Mouse (Mus musculus) heart, embryonic 10.5 days (tissue): ENCODE data around the gene Clstn3. TPM values are rescaled to one million over a fixed set of nuclear protein-coding genes. Genes with fewer than 3 reads are reported as not detected.

Experiments
- DNase-seq: peaks from one replicate; pipeline ENCODE4 v3.0.0-alpha.2; 2017; ENCODE audit warnings: low spot score
- H3K27ac ChIP-seq: fragments of 300-500 bp; sonication (generic); 2 replicates; pipeline ENCODE4 v1.5.1; 2016; ENCODE audit warnings: mild to moderate bottlenecking
- H3K27me3 ChIP-seq: fragments of 300-500 bp; sonication (generic); 2 replicates; pipeline ENCODE4 v1.6.1; 2016; ENCODE audit warnings: mild to moderate bottlenecking; ENCODE audit not compliant: poor library complexity, insufficient read depth, severe bottlenecking
- H3K36me3 ChIP-seq: fragments of 300-500 bp; sonication (generic); 2 replicates; pipeline ENCODE4 v1.6.1; 2016; ENCODE audit warnings: mild to moderate bottlenecking, moderate library complexity
- H3K4me1 ChIP-seq: fragments of 300-500 bp; sonication (generic); 2 replicates; pipeline ENCODE4 v1.6.1; 2016; ENCODE audit warnings: mild to moderate bottlenecking
- H3K4me3 ChIP-seq: fragments of 300-500 bp; sonication (generic); 2 replicates; pipeline ENCODE4 v1.5.1; 2016; ENCODE audit warnings: mild to moderate bottlenecking, moderate library complexity
- H3K9me3 ChIP-seq: fragments of 300-500 bp; sonication (generic); 2 replicates; pipeline ENCODE4 v1.6.1; 2016; ENCODE audit warnings: mild to moderate bottlenecking, moderate library complexity
- WGBS: fragments of 180-500 bp; shearing (Covaris S2); methylation state at CpG from one replicate; pipeline ENCODE4 v1.1.7; 2016; 5-methylcytosine and 5-hydroxymethylcytosine counted together
- polyA plus RNA-seq: library from polyadenylated mRNA; unstranded; fragments of >200 nt; fragmentation: Nextera tagmentation; extraction: Ambion mirVana; gene quantifications from 2 replicates; pipeline ENCODE4 v1.2.1, GENCODE M21; 2016

Clstn3 gene
- polyA plus RNA-seq, 1 experiment from 2014 or later = 3.3 TPM

GRCm38 (mm10) chr6:124457827-124458226 lies 6.8 kb downstream of the Clstn3 start:
- DNase-seq = no peak
- Histone ChIP-seq H3K36me3 (no peaks in the 10 kb centered on the region), H3K4me1 (peaks cover 6% of the 10 kb centered on the region; the same call in 1 of the 2 replicates), H3K27me3 (peaks cover 21% of the 10 kb centered on the region), H3K27ac (no peak overlapping the region), H3K4me3 (no peak overlapping the region), H3K9me3 (no peaks in the 10 kb centered on the region)
- WGBS = 89% methylated on average over 5 of the region's 5 CpGs

- WGBS = 86% methylated on average over 5 of the region's 5 CpGs
- no peaks in the 10 kb centered on the region for H3K36me3 ChIP-seq
- no peak overlapping the region for H3K27ac ChIP-seq
- no peaks in the 10 kb centered on the region for H3K9me3 ChIP-seq
- peaks cover 6% of the 10 kb centered on the region; the same call in 1 of the 2 replicates for H3K4me1 ChIP-seq
- peaks cover 16% of the 10 kb centered on the region; the same call in 1 of the 2 replicates for H3K27me3 ChIP-seq
- DNase-seq = no peak
- H3K4me3 ChIP-seq = no peak overlapping the region
Measured at GRCm38 (mm10) chr6:124456243-124456642, 8.4 kb downstream of the Clstn3 start.

- Histone ChIP-seq H3K36me3 (no peaks in the 10 kb centered on the region), H3K27me3 (peaks cover 34% of the 10 kb centered on the region), H3K4me1 (no peaks in the 10 kb centered on the region), H3K27ac (no peak overlapping the region), H3K9me3 (no peaks in the 10 kb centered on the region), H3K4me3 (no peak overlapping the region)
- DNase-seq = no peak
- WGBS = 41% methylated on average over 4 of the region's 4 CpGs
Measured at GRCm38 (mm10) chr6:124453756-124454155, 10.8 kb downstream of the Clstn3 start.

- 50% methylated on average over 3 of the region's 3 CpGs for WGBS
- no peaks in the 10 kb centered on the region for H3K36me3 ChIP-seq
- no peak overlapping the region for H3K4me3 ChIP-seq
- no peaks in the 10 kb centered on the region for H3K9me3 ChIP-seq
- H3K27me3 ChIP-seq = peaks cover 31% of the 10 kb centered on the region
- no peak for DNase-seq
- no peak overlapping the region for H3K27ac ChIP-seq
- H3K4me1 ChIP-seq = no peaks in the 10 kb centered on the region
Measured at GRCm38 (mm10) chr6:124451995-124452394, 12.6 kb downstream of the Clstn3 start.

GRCm38 (mm10) chr6:124449668-124450383 lies 14.8 kb downstream of the Clstn3 start:
- Histone ChIP-seq H3K36me3 (no peaks in the 10 kb centered on the region), H3K4me1 (no peaks in the 10 kb centered on the region), H3K9me3 (no peaks in the 10 kb centered on the region), H3K27ac (no peak overlapping the region), H3K4me3 (no peak overlapping the region), H3K27me3 (peaks cover 31% of the 10 kb centered on the region)
- 76% methylated on average over 18 of the region's 18 CpGs for WGBS
- no peak for DNase-seq

- Histone ChIP-seq H3K27ac (no peak overlapping the region), H3K4me1 (no peaks in the 10 kb centered on the region), H3K9me3 (no peaks in the 10 kb centered on the region), H3K4me3 (no peak overlapping the region), H3K27me3 (peaks cover 31% of the 10 kb centered on the region), H3K36me3 (no peaks in the 10 kb centered on the region)
- WGBS = 88% methylated on average over 16 of the region's 16 CpGs
- DNase-seq = no peak
Measured at GRCm38 (mm10) chr6:124448959-124449667, 15.5 kb downstream of the Clstn3 start.

GRCm38 (mm10) chr6:124448186-124448852 lies 16.3 kb downstream of the Clstn3 start:
- Histone ChIP-seq H3K36me3 (no peaks in the 10 kb centered on the region), H3K4me1 (no peaks in the 10 kb centered on the region), H3K27me3 (peaks cover 31% of the 10 kb centered on the region), H3K4me3 (no peak overlapping the region), H3K27ac (no peak overlapping the region), H3K9me3 (no peaks in the 10 kb centered on the region)
- DNase-seq = no peak
- 67% methylated on average over 10 of the region's 10 CpGs for WGBS

- Histone ChIP-seq H3K27ac (no peak overlapping the region), H3K36me3 (no peaks in the 10 kb centered on the region), H3K9me3 (no peaks in the 10 kb centered on the region), H3K27me3 (peaks cover 25% of the 10 kb centered on the region), H3K4me1 (no peaks in the 10 kb centered on the region), H3K4me3 (no peak overlapping the region)
- WGBS = 86% methylated on average over 2 of the region's 2 CpGs
- no peak for DNase-seq
Measured at GRCm38 (mm10) chr6:124447356-124447755, 17.2 kb downstream of the Clstn3 start.

GRCm38 (mm10) chr6:124446459-124446858 lies 18.1 kb downstream of the Clstn3 start:
- no peak overlapping the region for H3K4me3 ChIP-seq
- DNase-seq = no peak
- 90% methylated on average over 9 of the region's 9 CpGs for WGBS
- H3K9me3 ChIP-seq = no peaks in the 10 kb centered on the region
- peaks cover 20% of the 10 kb centered on the region for H3K27me3 ChIP-seq
- H3K4me1 ChIP-seq = no peaks in the 10 kb centered on the region
- no peak overlapping the region for H3K27ac ChIP-seq
- H3K36me3 ChIP-seq = no peaks in the 10 kb centered on the region

GRCm38 (mm10) chr6:124446024-124446423 lies 18.6 kb downstream of the Clstn3 start:
- H3K4me1 ChIP-seq = no peaks in the 10 kb centered on the region
- DNase-seq = no peak
- H3K36me3 ChIP-seq = no peaks in the 10 kb centered on the region
- peaks cover 17% of the 10 kb centered on the region for H3K27me3 ChIP-seq
- WGBS = 85% methylated on average over 2 of the region's 2 CpGs
- no peak overlapping the region for H3K27ac ChIP-seq
- no peaks in the 10 kb centered on the region for H3K9me3 ChIP-seq
- no peak overlapping the region for H3K4me3 ChIP-seq

GRCm38 (mm10) chr6:124443338-124443737 lies 21.3 kb downstream of the Clstn3 start:
- DNase-seq = no peak
- no peak overlapping the region for H3K4me3 ChIP-seq
- no peak overlapping the region for H3K27ac ChIP-seq
- H3K9me3 ChIP-seq = no peaks in the 10 kb centered on the region
- no peaks in the 10 kb centered on the region for H3K36me3 ChIP-seq
- H3K4me1 ChIP-seq = no peaks in the 10 kb centered on the region
- H3K27me3 ChIP-seq = peaks cover 3% of the 10 kb centered on the region; the same call in 1 of the 2 replicates
- 78% methylated on average over 2 of the region's 2 CpGs for WGBS

GRCm38 (mm10) chr6:124436245-124436644 lies 28.3 kb downstream of the Clstn3 start:
- no peaks in the 10 kb centered on the region for H3K36me3 ChIP-seq
- peaks cover 66% of the 10 kb centered on the region for H3K27me3 ChIP-seq
- DNase-seq = no peak
- no peak overlapping the region for H3K27ac ChIP-seq
- H3K9me3 ChIP-seq = no peaks in the 10 kb centered on the region
- H3K4me3 ChIP-seq = no peak overlapping the region
- peaks cover under 1% of the 10 kb centered on the region; the same call in 1 of the 2 replicates for H3K4me1 ChIP-seq
- 76% methylated on average over 7 of the region's 7 CpGs for WGBS

GRCm38 (mm10) chr6:124435173-124435572 lies 29.4 kb downstream of the Clstn3 start:
- 75% methylated on average over 5 of the region's 5 CpGs for WGBS
- DNase-seq = no peak
- Histone ChIP-seq H3K4me3 (no peak overlapping the region), H3K27ac (no peak overlapping the region), H3K4me1 (peaks cover 6% of the 10 kb centered on the region; the same call in 1 of the 2 replicates), H3K9me3 (no peaks in the 10 kb centered on the region), H3K36me3 (no peaks in the 10 kb centered on the region), H3K27me3 (peaks cover 76% of the 10 kb centered on the region)
